Mouse (Mus musculus) brain, embryonic 18.5 days (tissue): ENCODE data around the gene Satl1.
"Not testable (repeated sequence)": the region's sequence is repeated elsewhere in the genome, so short reads cannot be mapped to it uniquely, and the experiment has no call there.

Source experiments
- DNase-seq: peaks from one replicate; pipeline ENCODE4 v3.0.0-alpha.2; 2012; ENCODE audit warnings: low read depth, low spot score

Satl1 gene

DNA sequence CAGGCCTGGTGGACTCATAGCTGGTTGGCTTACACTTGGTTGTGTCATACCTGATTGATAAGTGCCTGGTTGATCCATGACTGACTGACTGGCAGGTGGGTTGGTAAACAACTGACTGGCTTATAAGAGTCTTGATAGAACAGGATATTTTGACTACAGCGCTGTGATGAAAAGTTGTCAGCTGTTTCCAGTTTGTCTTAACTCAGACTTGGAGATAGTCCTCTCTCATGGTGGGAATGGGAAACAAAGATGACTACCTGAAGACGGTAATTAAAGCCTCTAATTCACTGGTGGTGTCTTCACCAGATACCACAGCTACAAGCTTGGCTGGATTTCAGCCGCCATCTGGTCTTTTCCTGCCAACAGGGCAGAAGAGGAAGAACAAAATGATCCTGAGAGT is at the start of gene Satl1:
Gene Satl1 (minus strand): TSS at position 101 of the 400 bp plus-strand sequence.
- no peak for DNase-seq

DNA sequence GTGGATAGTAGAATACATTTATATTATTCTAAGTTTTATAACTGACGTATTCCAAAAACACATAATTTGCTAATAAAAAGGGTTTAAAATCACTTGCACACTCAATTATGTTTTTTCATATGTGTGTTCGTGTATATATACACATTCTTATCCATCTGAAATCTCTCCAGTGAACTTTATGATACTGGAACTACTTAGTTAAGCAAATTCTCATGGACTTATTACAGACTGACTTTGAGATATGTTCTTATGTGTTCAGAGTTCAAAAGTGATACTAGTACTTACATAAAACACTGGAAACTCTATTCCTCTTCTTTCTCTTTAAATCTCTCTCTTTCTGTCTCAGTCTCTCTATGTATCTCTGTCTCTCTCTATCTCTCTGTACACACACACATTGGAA is 31.5 kb upstream of the Satl1 start:
- DNase-seq = no peak

DNA sequence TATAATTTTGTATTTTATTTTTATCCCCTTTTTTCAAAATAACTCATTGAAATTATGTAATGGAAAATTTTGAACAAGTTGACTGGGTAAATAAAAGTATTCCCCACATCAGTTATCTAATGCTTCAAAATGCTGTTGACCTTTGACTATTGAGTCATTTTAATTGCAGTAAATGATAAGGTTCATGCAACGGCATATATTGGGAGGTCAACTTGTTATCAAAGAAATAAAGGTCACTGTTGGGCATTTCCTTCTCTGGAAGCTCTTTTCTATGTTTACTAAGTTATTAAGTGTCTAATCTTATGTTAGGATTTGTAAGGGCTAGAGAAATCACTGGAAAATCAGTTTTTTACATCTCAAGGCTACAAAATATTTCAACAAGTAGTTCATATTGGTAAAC is 31.0 kb upstream of the Satl1 start:
- DNase-seq = no peak

DNA sequence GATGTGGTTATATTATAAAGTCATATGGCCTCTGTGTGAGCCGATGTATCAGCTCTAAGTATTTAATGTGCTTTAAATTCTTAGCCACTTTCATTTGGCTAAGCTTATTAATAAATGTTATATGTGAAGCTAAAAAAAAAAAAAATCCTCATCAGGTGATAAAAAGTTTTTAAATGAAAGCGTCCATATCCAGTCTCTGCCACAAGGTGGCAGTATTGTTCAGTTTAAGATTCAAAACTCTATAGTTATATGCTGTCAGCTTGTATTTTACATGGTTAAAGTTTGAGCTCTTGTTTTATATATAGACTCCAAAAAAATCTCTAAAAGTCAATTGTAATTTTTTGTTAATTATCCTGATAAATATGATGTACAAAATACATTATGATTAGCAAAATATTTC is 16.4 kb upstream of the Satl1 start:
- DNase-seq = peak; percentile 10

DNA sequence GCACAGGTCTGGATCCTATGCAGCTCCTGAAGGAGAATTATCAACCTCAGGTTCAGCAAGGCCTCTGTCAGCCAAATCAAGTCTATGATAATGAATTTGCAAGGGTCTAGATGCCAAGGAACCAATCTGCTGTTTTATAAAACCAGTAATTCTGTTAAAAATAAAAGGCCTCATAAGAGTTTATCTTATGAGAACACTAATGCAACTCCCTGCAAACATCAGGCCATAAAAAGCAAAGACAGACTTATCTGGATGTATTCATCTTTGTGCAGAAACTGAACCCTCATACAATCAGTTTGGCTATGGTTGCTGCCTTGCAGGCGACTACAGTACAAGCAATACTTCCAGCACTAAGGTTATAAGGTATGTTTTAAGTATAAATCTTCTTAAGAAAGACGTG is 5.7 kb upstream of the Satl1 start:
- no peak for DNase-seq

DNA sequence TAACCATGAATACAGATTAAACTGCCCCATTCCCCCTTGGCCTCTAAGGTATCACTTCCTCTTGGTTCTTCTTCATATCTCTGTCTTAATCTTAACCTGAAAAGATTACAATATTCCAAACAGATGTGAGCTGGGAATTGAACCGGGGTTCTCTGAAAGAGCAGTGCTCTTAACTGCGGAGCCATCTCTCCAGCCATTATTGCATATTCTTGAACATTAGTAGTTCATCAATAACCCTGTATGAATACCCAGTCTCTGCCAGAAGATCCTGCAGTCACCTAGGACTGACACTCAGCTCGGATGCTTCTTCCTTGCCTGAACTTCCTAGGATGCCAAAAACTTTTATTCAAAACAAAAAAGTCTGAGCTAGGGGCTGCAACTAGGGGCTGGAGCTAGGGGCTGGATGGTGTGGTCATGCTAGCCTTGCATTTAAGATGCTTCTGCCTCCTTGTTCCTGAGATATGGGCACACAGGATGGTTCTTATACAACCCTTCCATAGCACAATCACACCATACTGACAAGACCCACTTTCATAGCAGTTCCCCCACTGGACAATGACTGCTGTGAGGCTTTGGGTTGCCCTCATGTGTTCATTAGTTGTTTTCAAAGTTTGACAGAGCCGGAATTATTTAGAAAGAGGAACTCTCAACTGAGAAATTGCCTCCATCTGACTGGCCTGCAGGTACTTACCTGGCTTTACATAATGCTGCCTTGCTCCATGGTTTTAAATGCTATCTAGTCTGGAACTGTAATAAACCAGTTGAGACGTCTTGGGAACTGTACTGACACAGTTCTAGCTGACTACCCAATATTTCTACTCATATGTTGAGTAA is 35.8 kb downstream of the Satl1 start:
- DNase-seq = not testable (repeated sequence)

DNA sequence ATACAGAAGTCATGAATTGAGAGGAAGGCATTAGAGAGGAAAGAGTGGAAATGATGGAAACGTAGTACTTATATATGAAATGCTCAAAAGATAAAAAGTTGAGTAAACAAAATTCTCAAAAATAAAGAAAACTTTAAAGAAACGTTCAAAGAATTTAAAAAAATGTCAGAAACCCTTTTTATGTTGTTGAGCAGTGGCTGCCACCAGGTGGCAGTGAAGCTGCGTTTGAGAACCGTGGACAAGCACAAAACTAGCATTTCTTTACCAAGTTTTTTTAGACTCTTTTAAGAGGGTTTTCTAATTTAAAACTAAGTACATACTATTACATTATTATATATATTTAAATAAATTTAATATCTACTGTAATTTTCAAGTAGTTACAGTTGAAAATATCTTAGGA is 38.2 kb downstream of the Satl1 start:
- no peak for DNase-seq

DNA sequence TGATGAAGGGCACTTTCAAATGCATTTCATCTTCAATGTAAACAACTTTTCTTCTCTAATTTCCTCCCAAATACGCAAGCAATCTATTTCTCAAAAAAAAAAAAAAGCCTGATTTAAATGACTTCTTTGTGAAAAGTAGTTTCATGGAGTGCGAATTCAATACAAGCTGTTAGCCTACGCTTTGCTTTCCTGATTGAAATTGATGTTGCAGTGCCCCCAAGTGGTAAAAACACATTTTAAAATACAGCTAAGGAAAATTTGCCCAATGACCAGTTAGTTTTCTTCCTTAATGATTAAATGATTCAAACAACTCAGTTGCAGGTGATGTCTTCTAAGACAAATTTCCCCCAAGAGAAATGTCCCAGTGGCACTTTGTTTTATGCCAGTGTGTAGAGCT is 58.2 kb downstream of the Satl1 start:
- peak; percentile 26 for DNase-seq

DNA sequence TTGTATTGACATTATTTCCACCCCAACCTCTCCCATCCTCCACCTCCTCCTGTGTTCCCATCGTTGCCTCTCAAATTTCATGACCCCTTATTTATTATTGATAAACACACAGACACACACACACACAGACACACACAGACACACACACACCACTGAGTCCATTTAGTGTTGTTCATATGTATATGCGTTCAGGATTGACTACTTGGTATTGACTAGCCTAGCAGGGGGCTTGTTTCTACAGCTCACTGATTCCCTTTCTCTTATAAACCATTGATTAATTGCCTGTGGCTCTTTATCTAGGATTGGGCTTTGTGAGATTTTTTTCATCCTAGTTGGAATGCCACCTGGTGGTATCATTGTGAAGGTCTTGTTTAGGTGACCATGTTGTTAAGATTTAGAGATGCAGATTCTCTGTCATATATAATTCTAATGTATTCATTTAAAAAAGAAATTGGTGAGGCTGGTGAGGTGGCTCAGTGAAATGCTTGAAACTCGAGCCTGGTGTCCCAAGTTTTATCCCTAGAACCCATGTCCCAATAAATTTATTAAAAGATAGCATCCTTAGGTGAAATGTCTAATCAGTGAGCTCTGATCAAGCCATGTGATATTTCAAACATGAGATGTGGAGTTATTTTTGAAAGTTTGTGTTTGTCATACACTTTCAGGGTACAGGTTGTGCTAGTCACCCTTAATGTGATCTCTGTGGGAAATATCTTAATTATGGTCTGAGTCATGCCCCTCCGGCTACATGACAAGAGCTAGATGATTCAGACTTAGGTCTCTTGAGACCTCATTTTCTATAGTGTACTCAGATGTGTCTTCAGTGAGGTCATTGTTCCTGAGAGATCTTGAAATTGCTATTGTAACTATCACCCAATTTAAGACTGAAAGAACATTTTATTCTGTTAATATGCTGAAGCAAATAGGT is 58.8 kb downstream of the Satl1 start:
- DNase-seq = no peak

DNA sequence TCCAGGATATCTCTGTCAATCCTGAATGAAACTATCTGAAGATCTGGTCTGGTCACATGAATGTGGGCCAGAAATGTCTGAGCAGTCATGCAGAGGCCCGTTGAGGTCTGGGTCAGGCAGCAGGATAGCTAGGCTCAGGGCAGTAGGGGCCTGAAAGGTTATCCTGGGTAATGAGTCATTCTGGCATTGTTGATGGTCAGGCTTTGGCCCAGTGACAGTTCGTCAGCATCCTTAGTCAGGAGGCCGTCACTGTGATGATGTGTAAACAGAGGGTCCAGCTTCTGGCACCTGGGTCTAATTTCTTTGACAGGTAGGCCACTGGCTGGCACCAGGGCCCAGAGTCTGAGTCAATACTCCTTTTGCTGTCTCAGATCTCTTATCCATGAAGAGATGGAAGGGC is 67.1 kb downstream of the Satl1 start:
- no peak for DNase-seq
